Mouse (Mus musculus) gastrocnemius, adult 18-20 months (tissue): Measurements from ENCODE around the gene Sebox. TPM values are rescaled to one million over a fixed set of nuclear protein-coding genes. Genes with fewer than 3 reads are reported as not detected.

Experiments used
- DNase-seq: peaks from one replicate; pipeline ENCODE4 v3.0.0; 2021; ENCODE audit warnings: low spot score
- total RNA-seq, 2 experiments: library from RNA; stranded (reverse); gene quantifications; 2 replicates each; pipeline ENCODE4 v1.2.3; 2021

The Sebox gene
- total RNA-seq, 2 experiments from 2014 or later: not detected

- no peak for DNase-seq
Measured at GRCm38 (mm10) chr11:78534516-78534915, 31.3 kb downstream of the Sebox start.

- DNase-seq: peak; percentile 50
Measured at GRCm38 (mm10) chr11:78535376-78536079, 32.3 kb downstream of the Sebox start.

- peak; percentile 98 for DNase-seq
Measured at GRCm38 (mm10) chr11:78536080-78536689, 32.9 kb downstream of the Sebox start, which contains the start of the genes Tnfaip1 and Ift20. Gene Tnfaip1 (minus strand): TSS chr11:78536332. Gene Ift20 (plus strand): TSS chr11:78536361.

GRCm38 (mm10) chr11:78536690-78537084 is 33.4 kb downstream of the Sebox start:
- DNase-seq: no peak

- no peak for DNase-seq
Measured at GRCm38 (mm10) chr11:78540358-78540757, 37.1 kb downstream of the Sebox start.

- DNase-seq: no peak
Measured at GRCm38 (mm10) chr11:78544449-78545111, 41.3 kb downstream of the Sebox start.

- DNase-seq: no peak
Measured at GRCm38 (mm10) chr11:78545181-78545580, 41.9 kb downstream of the Sebox start.

GRCm38 (mm10) chr11:78547718-78548460 is 44.6 kb downstream of the Sebox start:
- DNase-seq: no peak

- no peak for DNase-seq
Measured at GRCm38 (mm10) chr11:78549491-78549987, 46.3 kb downstream of the Sebox start.

GRCm38 (mm10) chr11:78550168-78551058 is 47.2 kb downstream of the Sebox start, which contains the start of gene Tmem97:
Gene Tmem97 (minus strand): TSS chr11:78550777.
- DNase-seq: peak; percentile 96

GRCm38 (mm10) chr11:78551059-78551398 is 47.8 kb downstream of the Sebox start:
- DNase-seq: no peak

Other genes with a start within 250 kb of the Sebox start
- gene 2610507B11Rik, start 241.7 kb upstream of the Sebox start, total RNA-seq: 100 to 1,000 TPM; 200 to 204 TPM
- under 1 TPM; 0.38 to 0.46 TPM for gene BC030499, start 212.6 kb upstream of the Sebox start, total RNA-seq
- gene Spag5, start 201.9 kb upstream of the Sebox start, total RNA-seq: 1 to 10 TPM; 2.3 to 2.5 TPM
- gene Aldoc, start 180.5 kb upstream of the Sebox start, total RNA-seq: 1 to 10 TPM; 2.1 to 2.6 TPM
- 10 to 100 TPM; 18.2 to 19.2 TPM for gene Pigs, start 175.0 kb upstream of the Sebox start, total RNA-seq
- 1 to 10 TPM; 8.3 TPM for gene Unc119, start 160.0 kb upstream of the Sebox start, total RNA-seq
- not detected for gene Foxn1, start 116.9 kb upstream of the Sebox start, total RNA-seq
- not detected for gene Slc13a2, start 81.2 kb upstream of the Sebox start, total RNA-seq
- under 1 TPM; 0.47 to 0.91 TPM for gene Slc46a1, start 37.8 kb upstream of the Sebox start, total RNA-seq
- under 1 TPM; 0.43 to 0.82 TPM for gene Sarm1, start 5.7 kb upstream of the Sebox start, total RNA-seq
- 10 to 100 TPM in 1 of 2 experiments, 1 to 10 TPM in 1; 9.5 to 15.0 TPM for gene Vtn, start 4.4 kb upstream of the Sebox start, total RNA-seq
- 10 to 100 TPM; 13.3 to 15.1 TPM for gene Tmem199, start 8.7 kb downstream of the Sebox start, total RNA-seq
- 100 to 1,000 TPM in 1 of 2 experiments, 10 to 100 TPM in 1; 99.0 to 100 TPM for gene Poldip2, start 8.7 kb downstream of the Sebox start, total RNA-seq
- 10 to 100 TPM; 44.0 to 48.1 TPM for gene Tnfaip1, start 32.9 kb downstream of the Sebox start, total RNA-seq
- 10 to 100 TPM; 17.5 to 17.6 TPM for gene Ift20, start 32.9 kb downstream of the Sebox start, total RNA-seq
- 1 to 10 TPM; 1.0 to 1.5 TPM for gene Tmem97, start 47.3 kb downstream of the Sebox start, total RNA-seq
- gene Nlk, start 193.9 kb downstream of the Sebox start, total RNA-seq: 1 to 10 TPM; 7.3 to 9.6 TPM
- 10 to 100 TPM; 11.1 to 11.8 TPM for gene Ccnq, start 248.3 kb downstream of the Sebox start, total RNA-seq